Mouse (Mus musculus) midbrain, embryonic 11.5 days (tissue): ENCODE measurements around the gene Rbms3. TPM values are rescaled to one million over a fixed set of nuclear protein-coding genes. Genes with fewer than 3 reads are reported as not detected.

Experiments
- ATAC-seq: fragments of 200-750 bp; cut with Nextera tagmentation; 2 replicates; pipeline ENCODE4 v1.8.0; 2017; ENCODE audit warnings: moderate TSS enrichment, moderate library complexity; ENCODE audit not compliant: low FRiP score
- DNase-seq: peaks from one replicate; pipeline ENCODE4 v3.0.0; 2015; ENCODE audit warnings: low spot score; ENCODE audit errors: missing footprints
- H3K27ac ChIP-seq: fragments of 300-500 bp; sonication (generic); 2 replicates; pipeline ENCODE4 v1.5.1; 2014; ENCODE audit warnings: low read depth, low read length
- H3K27me3 ChIP-seq: fragments of 300-500 bp; sonication (generic); 2 replicates; pipeline ENCODE4 v1.6.1; 2014; ENCODE audit warnings: mild to moderate bottlenecking, low read length, moderate library complexity, mixed read lengths; ENCODE audit not compliant: control insufficient read depth, insufficient read depth
- H3K36me3 ChIP-seq: fragments of 300-500 bp; sonication (generic); 2 replicates; pipeline ENCODE4 v1.6.1; 2014; ENCODE audit warnings: mild to moderate bottlenecking, low read length, moderate library complexity, mixed read lengths; ENCODE audit not compliant: control insufficient read depth, insufficient read depth
- H3K4me1 ChIP-seq: fragments of 300-500 bp; sonication (generic); 2 replicates; pipeline ENCODE4 v1.6.1; 2014; ENCODE audit warnings: low read length; ENCODE audit not compliant: control insufficient read depth, insufficient read depth
- H3K4me2 ChIP-seq: fragments of 300-500 bp; sonication (generic); 2 replicates; pipeline ENCODE4 v1.6.1; 2014; ENCODE audit warnings: mild to moderate bottlenecking, moderate library complexity
- H3K4me3 ChIP-seq: fragments of 300-500 bp; sonication (generic); 2 replicates; pipeline ENCODE4 v1.5.1; 2014; ENCODE audit warnings: low read depth, low read length
- H3K9ac ChIP-seq: fragments of 300-500 bp; sonication (generic); 2 replicates; pipeline ENCODE4 v1.6.1; 2014; ENCODE audit warnings: low read length
- H3K9me3 ChIP-seq: fragments of 300-500 bp; sonication (generic); 2 replicates; pipeline ENCODE4 v1.6.1; 2016; ENCODE audit warnings: low read length; ENCODE audit not compliant: control insufficient read depth
- WGBS: fragments of 180-500 bp; shearing (Covaris S2); extraction: QIAGEN DNeasy Blood & Tissue Kit; methylation state at CpG from one replicate; pipeline ENCODE4 v1.1.7; 2014; 5-methylcytosine and 5-hydroxymethylcytosine counted together
- polyA plus RNA-seq: library from polyadenylated mRNA; unstranded; fragments of >200 nt; fragmentation: Nextera tagmentation; extraction: Ambion mirVana; gene quantifications from 2 replicates; pipeline ENCODE4 v1.2.1, GENCODE M21; 2014

The Rbms3 gene
- polyA plus RNA-seq, 1 experiment from 2014 or later: 13.6 TPM

GRCm38 (mm10) chr9:117085706-117086105 is 544.0 kb downstream of the Rbms3 start:
- H3K9ac ChIP-seq: no peak overlapping the region
- H3K27me3 ChIP-seq: no peaks in the 10 kb centered on the region
- ATAC-seq (no peak), DNase-seq (no peak)
- H3K4me2 ChIP-seq: no peak overlapping the region
- no peak overlapping the region for H3K27ac ChIP-seq
- 85% methylated on average over 9 of the region's 9 CpGs for WGBS
- H3K9me3 ChIP-seq: no peaks in the 10 kb centered on the region
- H3K4me3 ChIP-seq: no peak overlapping the region
- H3K4me1 ChIP-seq: no peaks in the 10 kb centered on the region
- H3K36me3 ChIP-seq: no peaks in the 10 kb centered on the region

- H3K27me3 ChIP-seq: no peaks in the 10 kb centered on the region
- 90% methylated on average over 2 of the region's 2 CpGs for WGBS
- ATAC-seq: no peak
Observed at GRCm38 (mm10) chr9:117084471-117084870, 545.2 kb downstream of the Rbms3 start.

GRCm38 (mm10) chr9:117079471-117079870 is 550.2 kb downstream of the Rbms3 start:
- no peaks in the 10 kb centered on the region for H3K4me1 ChIP-seq
- no peak for ATAC-seq
- 87% methylated on average over 8 of the region's 8 CpGs for WGBS

More at GRCm38 (mm10) chr9:117084471-117084870, 545.2 kb downstream of the Rbms3 start:
- no peak overlapping the region for H3K27ac ChIP-seq
- no peaks in the 10 kb centered on the region for H3K36me3 ChIP-seq
- no peak overlapping the region for H3K4me2 ChIP-seq
- H3K9ac ChIP-seq: no peak overlapping the region
- H3K9me3 ChIP-seq: no peaks in the 10 kb centered on the region
- no peak for DNase-seq
- H3K4me3 ChIP-seq: no peak overlapping the region
- no peaks in the 10 kb centered on the region for H3K4me1 ChIP-seq

GRCm38 (mm10) chr9:117077548-117077947 is 552.2 kb downstream of the Rbms3 start:
- Histone ChIP-seq H3K27me3 (no peaks in the 10 kb centered on the region), H3K4me3 (no peak overlapping the region), H3K9ac (no peak overlapping the region), H3K27ac (no peak overlapping the region), H3K4me1 (no peaks in the 10 kb centered on the region), H3K9me3 (no peaks in the 10 kb centered on the region), H3K36me3 (no peaks in the 10 kb centered on the region), H3K4me2 (no peak overlapping the region)
- no peak for DNase-seq
- WGBS: 80% methylated on average over 7 of the region's 7 CpGs
- no peak for ATAC-seq

More at GRCm38 (mm10) chr9:117079471-117079870, 550.2 kb downstream of the Rbms3 start:
- H3K4me2 ChIP-seq: no peak overlapping the region
- no peaks in the 10 kb centered on the region for H3K9me3 ChIP-seq
- DNase-seq: no peak
- no peak overlapping the region for H3K4me3 ChIP-seq
- H3K36me3 ChIP-seq: no peaks in the 10 kb centered on the region
- H3K9ac ChIP-seq: no peak overlapping the region
- H3K27me3 ChIP-seq: no peaks in the 10 kb centered on the region
- no peak overlapping the region for H3K27ac ChIP-seq

GRCm38 (mm10) chr9:117076785-117077184 is 552.9 kb downstream of the Rbms3 start:
- Histone ChIP-seq H3K4me1 (no peaks in the 10 kb centered on the region), H3K4me2 (no peak overlapping the region), H3K4me3 (no peak overlapping the region), H3K27ac (no peak overlapping the region), H3K9me3 (no peaks in the 10 kb centered on the region), H3K9ac (no peak overlapping the region), H3K27me3 (no peaks in the 10 kb centered on the region), H3K36me3 (no peaks in the 10 kb centered on the region)
- DNase-seq: peak; percentile 80
- no peak for ATAC-seq
- 73% methylated on average over 8 of the region's 8 CpGs for WGBS

GRCm38 (mm10) chr9:117072433-117073099 is 557.1 kb downstream of the Rbms3 start:
- H3K27ac ChIP-seq: no peak overlapping the region
- H3K27me3 ChIP-seq: no peaks in the 10 kb centered on the region
- no peaks in the 10 kb centered on the region for H3K36me3 ChIP-seq
- H3K4me3 ChIP-seq: no peak overlapping the region
- H3K4me1 ChIP-seq: no peaks in the 10 kb centered on the region
- H3K4me2 ChIP-seq: no peak overlapping the region
- ATAC-seq (no peak), DNase-seq (no peak)
- no peaks in the 10 kb centered on the region for H3K9me3 ChIP-seq
- H3K9ac ChIP-seq: no peak overlapping the region
- WGBS: 38% methylated on average over 2 of the region's 2 CpGs

GRCm38 (mm10) chr9:117070616-117071015 is 559.1 kb downstream of the Rbms3 start:
- H3K4me3 ChIP-seq: no peak overlapping the region
- no peaks in the 10 kb centered on the region for H3K27me3 ChIP-seq
- H3K36me3 ChIP-seq: no peaks in the 10 kb centered on the region

GRCm38 (mm10) chr9:117069232-117069631 is 560.5 kb downstream of the Rbms3 start:
- DNase-seq: no peak
- H3K4me1 ChIP-seq: no peaks in the 10 kb centered on the region
- H3K4me3 ChIP-seq: no peak overlapping the region
- 95% methylated on average over 1 of the region's 1 CpGs for WGBS
- no peaks in the 10 kb centered on the region for H3K36me3 ChIP-seq
- H3K27me3 ChIP-seq: no peaks in the 10 kb centered on the region
- no peak overlapping the region for H3K9ac ChIP-seq
- ATAC-seq: no peak
- no peaks in the 10 kb centered on the region for H3K9me3 ChIP-seq
- H3K27ac ChIP-seq: no peak overlapping the region
- H3K4me2 ChIP-seq: no peak overlapping the region

More at GRCm38 (mm10) chr9:117070616-117071015, 559.1 kb downstream of the Rbms3 start:
- ATAC-seq (no peak), DNase-seq (no peak)
- 92% methylated on average over 2 of the region's 2 CpGs for WGBS
- Histone ChIP-seq H3K9me3 (no peaks in the 10 kb centered on the region), H3K9ac (no peak overlapping the region), H3K4me2 (no peak overlapping the region), H3K4me1 (no peaks in the 10 kb centered on the region), H3K27ac (no peak overlapping the region)

GRCm38 (mm10) chr9:117067703-117068419 is 561.9 kb downstream of the Rbms3 start:
- WGBS: 89% methylated on average over 11 of the region's 11 CpGs
- H3K4me3 ChIP-seq: no peak overlapping the region
- no peaks in the 10 kb centered on the region for H3K4me1 ChIP-seq
- no peak overlapping the region for H3K9ac ChIP-seq
- DNase-seq (no peak), ATAC-seq (no peak)
- H3K4me2 ChIP-seq: no peak overlapping the region
- no peaks in the 10 kb centered on the region for H3K9me3 ChIP-seq
- H3K36me3 ChIP-seq: no peaks in the 10 kb centered on the region
- no peaks in the 10 kb centered on the region for H3K27me3 ChIP-seq
- H3K27ac ChIP-seq: no peak overlapping the region
